Mouse (Mus musculus) heart, embryonic 15.5 days (tissue): Measurements from ENCODE around the gene Klf12. TPM values are rescaled to one million over a fixed set of nuclear protein-coding genes. Genes with fewer than 3 reads are reported as not detected.

Experiments
- ATAC-seq: fragments of 200-750 bp; cut with Nextera tagmentation; replicated peaks from 2 replicates; pipeline ENCODE4 v1.8.0; 2017; ENCODE audit warnings: low read depth, moderate TSS enrichment; ENCODE audit not compliant: insufficient number of reproducible peaks, insufficient read depth, low FRiP score
- H3K27ac ChIP-seq: fragments of 300-500 bp; sonication (generic); 2 replicates; pipeline ENCODE4 v1.5.1; 2015; ENCODE audit warnings: mild to moderate bottlenecking, inconsistent platforms
- H3K27me3 ChIP-seq: fragments of 300-500 bp; sonication (generic); 2 replicates; pipeline ENCODE4 v1.6.1; 2015; ENCODE audit warnings: inconsistent platforms
- H3K36me3 ChIP-seq: fragments of 300-500 bp; sonication (generic); 2 replicates; pipeline ENCODE4 v1.6.1; 2015; ENCODE audit warnings: mild to moderate bottlenecking, inconsistent platforms
- H3K4me1 ChIP-seq: fragments of 300-500 bp; sonication (generic); replicated peaks from 2 replicates; pipeline ENCODE4 v1.6.1; 2015; ENCODE audit warnings: inconsistent platforms
- H3K4me2 ChIP-seq: fragments of 300-500 bp; sonication (generic); 2 replicates; pipeline ENCODE4 v1.6.1; 2015; ENCODE audit warnings: inconsistent platforms, mild to moderate bottlenecking, moderate library complexity
- H3K4me3 ChIP-seq: fragments of 300-500 bp; sonication (generic); 2 replicates; pipeline ENCODE4 v1.5.1; 2015; ENCODE audit warnings: mild to moderate bottlenecking, inconsistent platforms
- H3K9ac ChIP-seq: fragments of 300-500 bp; sonication (generic); 2 replicates; pipeline ENCODE4 v1.6.1; 2015; ENCODE audit warnings: mild to moderate bottlenecking, inconsistent platforms
- H3K9me3 ChIP-seq: fragments of 300-500 bp; sonication (generic); replicated peaks from 2 replicates; pipeline ENCODE4 v1.6.1; 2016; ENCODE audit warnings: inconsistent platforms
- WGBS: fragments of 180-500 bp; shearing (Covaris S2); methylation state at CpG from one replicate; pipeline ENCODE4 v1.1.7; 2015; ENCODE audit warnings: mixed read lengths; 5-methylcytosine and 5-hydroxymethylcytosine counted together
- polyA plus RNA-seq: library from polyadenylated mRNA; unstranded; fragments of >200 nt; fragmentation: Nextera tagmentation; extraction: Ambion mirVana; gene quantifications from 2 replicates; pipeline ENCODE4 v1.2.1, GENCODE M21; 2015

Klf12 gene
- polyA plus RNA-seq, 1 experiment from 2014 or later: 5.7 TPM

DNA sequence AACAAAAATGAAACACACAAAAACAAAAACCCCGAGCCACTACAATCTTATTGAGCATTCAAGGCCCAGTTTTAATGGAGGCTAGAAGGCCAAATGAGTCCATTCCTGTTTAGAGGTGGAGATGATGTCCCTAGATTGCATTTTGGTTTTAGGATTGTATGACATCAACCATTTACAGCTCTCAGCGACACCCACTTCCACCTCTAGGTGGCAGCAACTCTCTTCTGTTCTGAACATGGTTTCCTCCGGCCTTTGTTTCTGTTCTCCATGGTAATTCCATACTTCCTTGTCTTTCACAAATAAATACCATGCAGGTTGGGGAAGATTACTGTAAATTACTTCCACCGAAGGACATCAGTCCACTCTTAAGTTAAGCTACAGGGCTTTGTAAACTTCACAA is 352.6 kb downstream of the Klf12 start:
- H3K27me3 ChIP-seq: no peaks in the 10 kb centered on the region
- 8% methylated on average over 4 of the region's 4 CpGs for WGBS
- H3K36me3 ChIP-seq: no peaks in the 10 kb centered on the region
- H3K4me3 ChIP-seq: no peak overlapping the region
- H3K9ac ChIP-seq: no peak overlapping the region
- no peak overlapping the region for H3K27ac ChIP-seq
- no peak overlapping the region for H3K4me2 ChIP-seq
- H3K9me3 ChIP-seq: no peaks in the 10 kb centered on the region
- no peaks in the 10 kb centered on the region for H3K4me1 ChIP-seq
- no peak for ATAC-seq

DNA sequence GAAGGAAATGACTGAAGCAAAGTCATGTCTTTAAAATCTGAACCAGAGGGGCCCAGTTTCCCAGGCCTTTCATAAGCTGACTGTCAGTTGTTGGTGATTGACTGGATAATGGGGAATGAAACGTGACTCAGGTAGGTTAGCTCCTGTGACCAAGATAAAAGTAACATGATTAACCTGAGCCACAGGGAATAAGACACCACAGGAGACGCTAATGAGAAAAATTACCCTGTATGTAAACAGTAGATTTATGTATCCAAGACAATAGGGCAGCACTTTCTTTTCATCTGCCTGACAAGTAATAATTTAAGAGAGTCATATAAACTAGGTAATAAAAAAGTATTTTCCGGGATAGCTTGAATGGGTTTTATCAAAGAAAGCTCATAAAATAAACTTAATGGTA is 372.6 kb downstream of the Klf12 start:
- Histone ChIP-seq H3K27me3 (no peaks in the 10 kb centered on the region), H3K4me3 (no peak overlapping the region), H3K36me3 (no peaks in the 10 kb centered on the region), H3K4me1 (0 out of 2 replicates have a peak, but pooled peaks cover 3% of the 10 kb centered on the region), H3K27ac (no peak overlapping the region), H3K4me2 (no peak overlapping the region), H3K9ac (no peak overlapping the region), H3K9me3 (no peaks in the 10 kb centered on the region)
- WGBS: 74% methylated on average over 3 of the region's 3 CpGs
- no peak for ATAC-seq

DNA sequence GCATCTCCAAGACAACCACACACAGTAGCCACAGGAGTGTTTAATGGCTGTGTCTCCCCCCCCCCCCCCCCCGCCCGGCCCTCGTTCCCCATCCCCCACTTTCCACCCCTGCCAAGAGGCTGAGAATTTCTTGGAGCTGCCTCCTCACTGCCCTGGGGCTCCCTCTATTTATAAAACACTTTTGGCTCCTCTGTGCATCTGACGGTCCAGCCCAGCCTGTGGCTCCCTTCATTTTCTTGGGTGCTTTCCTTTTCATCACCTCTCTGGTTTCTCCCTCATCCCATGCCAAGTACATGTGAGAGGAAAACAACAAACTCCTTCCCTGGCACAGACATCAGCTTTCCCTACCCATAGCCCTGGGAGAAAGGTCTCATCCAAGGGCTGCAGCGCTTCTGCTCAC is 373.6 kb downstream of the Klf12 start:
- no peak for ATAC-seq
- no peak overlapping the region for H3K9ac ChIP-seq
- H3K9me3 ChIP-seq: no peaks in the 10 kb centered on the region
- H3K27ac ChIP-seq: no peak overlapping the region
- no peak overlapping the region for H3K4me2 ChIP-seq
- 55% methylated on average over 2 of the region's 5 CpGs for WGBS
- no peak overlapping the region for H3K4me3 ChIP-seq
- no peaks in the 10 kb centered on the region for H3K27me3 ChIP-seq
- 0 out of 2 replicates have a peak, but pooled peaks cover 3% of the 10 kb centered on the region for H3K4me1 ChIP-seq
- H3K36me3 ChIP-seq: no peaks in the 10 kb centered on the region

DNA sequence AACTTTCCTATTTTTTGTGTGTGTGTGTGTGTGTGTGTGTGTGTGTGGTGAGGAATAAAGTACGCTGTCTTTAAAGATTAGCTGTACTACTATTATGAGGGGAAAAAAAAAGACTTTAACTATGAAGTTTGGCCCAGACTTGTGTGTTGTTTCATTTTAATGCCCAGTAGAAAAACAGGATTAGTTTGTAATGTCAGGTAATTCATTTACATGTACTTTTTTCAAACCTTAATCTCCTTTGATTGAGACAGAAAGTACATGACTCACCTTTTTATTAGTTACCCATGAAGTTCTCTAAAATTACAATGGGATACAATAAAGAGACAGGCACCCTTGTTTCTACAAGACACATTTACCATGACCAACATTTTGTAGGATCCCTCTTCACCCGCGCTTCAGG is 383.6 kb downstream of the Klf12 start:
- H3K27ac ChIP-seq: no peak overlapping the region
- no peak overlapping the region for H3K4me3 ChIP-seq
- no peaks in the 10 kb centered on the region for H3K27me3 ChIP-seq
- 0 out of 2 replicates have a peak, but pooled peaks cover 6% of the 10 kb centered on the region for H3K4me1 ChIP-seq
- 92% methylated on average over 3 of the region's 3 CpGs for WGBS
- no peaks in the 10 kb centered on the region for H3K9me3 ChIP-seq
- no peak overlapping the region for H3K4me2 ChIP-seq
- no peak for ATAC-seq
- H3K9ac ChIP-seq: no peak overlapping the region
- H3K36me3 ChIP-seq: no peaks in the 10 kb centered on the region

DNA sequence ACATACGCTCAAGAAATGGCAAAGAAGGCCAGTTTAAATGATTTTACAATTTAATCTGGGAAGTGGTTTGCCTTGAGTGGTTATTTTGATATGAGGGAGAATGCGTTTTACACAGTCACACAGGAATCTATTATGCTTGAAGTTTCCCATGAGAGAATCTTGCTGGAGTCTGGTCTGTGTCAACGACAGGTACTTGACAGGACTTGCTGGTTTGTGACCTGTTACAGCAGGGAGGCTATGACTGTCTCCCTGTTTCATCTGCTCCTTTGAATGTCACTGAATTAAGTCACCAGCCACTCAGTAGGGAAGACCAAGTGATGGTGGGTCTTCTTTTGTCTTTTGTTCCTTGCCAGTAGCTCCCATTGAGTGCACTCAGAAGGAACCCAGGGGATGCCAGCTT is 385.6 kb downstream of the Klf12 start:
- 0 out of 2 replicates have a peak, but pooled peaks cover 6% of the 10 kb centered on the region for H3K4me1 ChIP-seq
- H3K4me3 ChIP-seq: no peak overlapping the region
- no peaks in the 10 kb centered on the region for H3K36me3 ChIP-seq
- H3K9ac ChIP-seq: no peak overlapping the region
- no peaks in the 10 kb centered on the region for H3K9me3 ChIP-seq
- H3K27ac ChIP-seq: peak overlapping the region; percentile 41
- 0 out of 2 replicates have a peak overlapping the region, but pooled peaks have one; percentile 3 for H3K4me2 ChIP-seq
- H3K27me3 ChIP-seq: no peaks in the 10 kb centered on the region
- 32% methylated on average over 3 of the region's 3 CpGs for WGBS
- ATAC-seq: 0 out of 2 replicates have a peak, but pooled peaks have one; percentile 79

DNA sequence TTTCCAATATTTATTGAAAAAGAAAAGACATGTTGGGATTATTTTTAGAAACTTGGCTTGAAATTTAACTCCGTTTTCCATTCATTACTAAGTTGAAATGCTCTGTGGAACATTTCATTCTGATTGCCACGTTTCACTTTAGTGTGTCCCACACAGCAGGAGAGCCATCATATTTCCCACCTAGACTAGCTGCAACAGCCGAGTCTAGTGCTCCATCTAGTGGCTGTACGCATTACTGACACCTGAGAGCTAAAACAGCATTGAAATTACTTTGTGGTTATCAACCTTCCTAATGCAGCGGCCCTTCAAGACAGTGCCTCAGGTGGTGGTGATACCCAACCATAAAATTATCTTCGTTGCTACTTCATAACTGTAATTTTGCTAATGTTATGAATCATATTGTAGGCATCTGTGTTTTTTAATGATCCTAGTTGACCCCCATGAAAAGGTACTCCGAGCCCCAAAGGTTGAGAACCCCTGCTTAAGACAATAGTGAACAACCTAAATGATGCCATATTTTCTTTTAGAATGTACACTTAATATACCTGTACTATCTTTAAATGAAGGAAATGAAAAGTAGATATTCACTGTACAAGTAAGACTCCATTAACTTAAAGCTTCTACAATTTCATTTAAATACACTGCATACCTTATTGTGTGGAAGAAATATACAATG is 389.6 kb downstream of the Klf12 start:
- Histone ChIP-seq H3K4me2 (no peak overlapping the region), H3K27me3 (no peaks in the 10 kb centered on the region), H3K9ac (no peak overlapping the region), H3K9me3 (no peaks in the 10 kb centered on the region), H3K27ac (no peak overlapping the region), H3K36me3 (no peaks in the 10 kb centered on the region), H3K4me3 (no peak overlapping the region), H3K4me1 (0 out of 2 replicates have a peak, but pooled peaks cover 6% of the 10 kb centered on the region)
- 0 out of 2 replicates have a peak, but pooled peaks have one; percentile 39 for ATAC-seq
- 17% methylated on average over 7 of the region's 7 CpGs for WGBS

DNA sequence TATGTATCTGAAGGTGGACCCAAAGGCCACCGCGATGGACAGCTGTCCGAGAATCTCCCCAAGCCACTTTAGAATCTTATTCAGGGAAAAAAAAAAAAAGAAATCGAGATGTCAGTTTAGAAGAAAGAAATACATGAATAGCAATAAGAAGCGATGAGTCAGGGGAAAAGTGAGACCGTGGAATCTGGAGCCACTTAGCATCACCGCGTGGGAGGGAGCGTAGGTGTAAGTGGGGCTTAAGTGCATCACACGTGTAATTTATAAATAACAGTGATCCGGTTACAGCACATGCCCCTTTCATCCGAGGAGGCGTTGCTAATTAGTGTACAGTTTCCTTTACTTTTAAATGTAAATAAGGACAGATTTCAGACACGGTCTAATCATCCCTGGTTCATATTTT is 390.4 kb downstream of the Klf12 start:
- Histone ChIP-seq H3K4me3 (no peak overlapping the region), H3K9me3 (no peaks in the 10 kb centered on the region), H3K4me1 (0 out of 2 replicates have a peak, but pooled peaks cover 5% of the 10 kb centered on the region), H3K27me3 (no peaks in the 10 kb centered on the region), H3K9ac (no peak overlapping the region), H3K27ac (no peak overlapping the region), H3K4me2 (no peak overlapping the region), H3K36me3 (no peaks in the 10 kb centered on the region)
- no peak for ATAC-seq
- 58% methylated on average over 14 of the region's 14 CpGs for WGBS

DNA sequence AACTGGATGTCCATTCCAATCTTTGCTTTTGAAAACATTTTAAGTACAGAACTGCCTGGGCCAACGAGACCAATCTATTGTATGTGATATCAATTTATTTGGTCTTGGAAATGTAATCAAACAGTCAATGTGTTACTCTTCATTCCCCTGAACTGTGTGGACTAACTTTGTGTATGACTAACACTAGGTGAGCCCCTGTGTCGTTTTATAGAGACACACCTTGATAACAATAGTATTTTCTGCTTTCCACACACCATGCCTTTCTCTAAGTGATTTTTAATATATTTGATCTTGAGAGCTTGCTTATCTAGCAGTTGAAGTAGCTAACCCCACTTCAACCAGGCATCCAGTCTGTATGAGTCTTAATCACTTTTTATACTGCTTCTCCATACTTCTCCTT is 398.0 kb downstream of the Klf12 start:
- H3K27me3 ChIP-seq: no peaks in the 10 kb centered on the region
- no peak overlapping the region for H3K4me2 ChIP-seq
- no peaks in the 10 kb centered on the region for H3K9me3 ChIP-seq
- ATAC-seq: no peak
- no peak overlapping the region for H3K9ac ChIP-seq
- H3K36me3 ChIP-seq: no peaks in the 10 kb centered on the region
- 57% methylated on average over 2 of the region's 2 CpGs for WGBS
- H3K4me1 ChIP-seq: no peaks in the 10 kb centered on the region
- no peak overlapping the region for H3K27ac ChIP-seq
- no peak overlapping the region for H3K4me3 ChIP-seq

DNA sequence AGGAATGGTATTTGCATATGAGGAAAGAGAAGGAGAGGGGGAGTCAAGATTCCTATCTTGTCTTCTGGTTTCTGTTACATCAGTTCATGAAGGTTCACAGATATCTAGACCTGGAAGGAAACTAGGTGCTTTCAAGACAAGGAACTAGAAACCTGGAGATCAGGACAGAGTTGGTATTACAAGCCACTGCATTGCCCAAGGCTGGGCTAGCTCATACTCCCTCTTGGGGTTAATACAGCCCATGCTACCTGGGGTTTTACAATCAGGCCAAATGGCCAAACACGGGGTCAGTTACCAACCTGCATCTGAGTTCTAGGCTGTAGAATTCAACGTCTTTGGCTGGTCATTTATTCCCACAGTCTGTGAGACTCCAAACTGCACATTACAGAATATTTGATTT is 398.9 kb downstream of the Klf12 start:
- no peak overlapping the region for H3K27ac ChIP-seq

DNA sequence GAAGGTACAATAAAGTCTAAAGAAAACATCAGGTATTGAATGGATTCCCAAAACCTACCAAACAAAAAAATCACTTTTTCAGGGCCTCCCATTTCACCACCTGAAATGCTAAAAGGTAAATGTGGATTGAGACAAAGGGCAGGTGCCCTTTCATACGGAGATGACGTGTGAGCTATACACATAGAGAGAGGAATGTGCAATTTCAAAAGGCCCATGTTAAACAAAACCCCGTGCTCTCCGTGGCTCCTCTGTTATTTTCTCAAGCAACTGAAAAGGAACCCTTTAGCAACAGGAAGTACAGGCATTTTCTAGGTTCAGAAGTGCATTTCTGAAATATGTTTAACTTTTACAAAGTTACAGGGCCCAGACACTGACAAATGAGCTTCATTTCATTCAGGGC is 399.4 kb downstream of the Klf12 start:
- Histone ChIP-seq H3K36me3 (no peaks in the 10 kb centered on the region), H3K4me3 (no peak overlapping the region), H3K9ac (no peak overlapping the region), H3K4me1 (no peaks in the 10 kb centered on the region), H3K4me2 (no peak overlapping the region), H3K27ac (no peak overlapping the region), H3K9me3 (no peaks in the 10 kb centered on the region), H3K27me3 (no peaks in the 10 kb centered on the region)
- WGBS: 46% methylated on average over 4 of the region's 4 CpGs
- ATAC-seq: no peak

More for the DNA sequence above, 398.9 kb downstream of the Klf12 start:
- Histone ChIP-seq H3K4me3 (no peak overlapping the region), H3K4me2 (no peak overlapping the region), H3K4me1 (no peaks in the 10 kb centered on the region), H3K36me3 (no peaks in the 10 kb centered on the region), H3K27me3 (no peaks in the 10 kb centered on the region), H3K9ac (no peak overlapping the region), H3K9me3 (no peaks in the 10 kb centered on the region)
- WGBS: 64% methylated on average over 2 of the region's 2 CpGs
- no peak for ATAC-seq

DNA sequence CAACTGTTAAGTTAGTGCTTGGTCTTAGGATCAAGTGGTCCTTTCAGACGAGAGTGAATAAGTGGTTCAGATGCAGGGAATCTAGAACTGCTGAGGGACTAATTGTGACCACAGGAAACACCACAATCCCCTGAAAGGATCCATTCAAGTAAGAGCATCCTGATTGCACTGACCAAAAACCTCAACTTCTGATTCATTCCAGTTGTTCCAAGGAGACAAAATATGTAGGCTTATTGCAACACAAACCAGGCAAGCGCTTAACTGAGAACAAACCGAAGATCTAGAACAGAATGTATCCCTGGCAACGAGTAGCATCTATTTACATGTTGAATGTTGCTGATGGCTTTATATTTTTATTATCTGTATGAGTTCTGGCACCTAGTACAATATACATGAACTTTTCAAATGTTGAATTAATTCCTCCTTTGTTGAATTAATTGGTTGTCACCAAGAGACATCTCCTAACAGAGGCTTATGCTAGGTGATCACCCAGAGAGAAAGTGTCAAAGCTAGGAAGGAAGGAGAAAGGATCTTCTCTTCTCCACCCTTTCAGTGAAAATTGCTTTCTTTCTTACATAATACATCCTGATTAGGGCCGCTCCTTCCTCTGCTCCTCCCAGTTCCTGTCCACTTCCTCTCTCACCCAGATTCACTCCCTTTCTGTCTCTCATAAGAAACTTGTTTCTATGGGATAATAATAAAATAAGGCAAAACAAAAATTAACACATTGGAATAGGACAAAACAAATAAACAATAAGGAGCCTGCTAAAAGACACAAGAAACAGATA is 407.5 kb downstream of the Klf12 start:
- Histone ChIP-seq H3K36me3 (no peaks in the 10 kb centered on the region; the same call in 1 of the 2 replicates), H3K4me1 (0 out of 2 replicates have a peak, but pooled peaks cover 4% of the 10 kb centered on the region), H3K9ac (no peak overlapping the region), H3K27me3 (no peaks in the 10 kb centered on the region), H3K4me2 (no peak overlapping the region), H3K9me3 (no peaks in the 10 kb centered on the region), H3K27ac (no peak overlapping the region), H3K4me3 (no peak overlapping the region)
- WGBS: 74% methylated on average over 5 of the region's 5 CpGs
- ATAC-seq: no peak
